Mouse (Mus musculus) left cerebral cortex, adult 2 months (tissue): Measurements from ENCODE around the gene 9230112D13Rik. TPM values are rescaled to one million over a fixed set of nuclear protein-coding genes. Genes with fewer than 3 reads are reported as not detected.

Experiments
- DNase-seq, 2 experiments: peaks; one replicate each; pipeline ENCODE4 v3.0.0; 2021 to 2022; ENCODE audit warnings: low spot score in 2 of 2, mixed read lengths in 1 of 2; ENCODE audit errors: extremely low spot score in 1 of 2
- H3K27ac ChIP-seq: fragments of 200-600 bp; 2 replicates; pipeline ENCODE4 v1.8.1; 2022
- H3K4me3 ChIP-seq: fragments of 200-600 bp; 2 replicates; pipeline ENCODE4 v1.8.1; 2022
- CTCF ChIP-seq: fragments of 200-600 bp; IDR thresholded peaks from 2 replicates; pipeline ENCODE4 v1.8.1; 2022; ENCODE audit warnings: antibody characterized with exemption, mild to moderate bottlenecking, moderate library complexity
- intact Hi-C: fragments of 180-260 bp; cut with DNase I; formaldehyde crosslinking; loops from one replicate; pipeline ENCODE4 v1.15.1; 2025
- total RNA-seq, 2 experiments: library from RNA; stranded (reverse); gene quantifications; 2 replicates each; pipeline ENCODE4 v1.2.3; 2021

The 9230112D13Rik gene
- total RNA-seq, 2 experiments from 2014 or later, result not detected

DNA sequence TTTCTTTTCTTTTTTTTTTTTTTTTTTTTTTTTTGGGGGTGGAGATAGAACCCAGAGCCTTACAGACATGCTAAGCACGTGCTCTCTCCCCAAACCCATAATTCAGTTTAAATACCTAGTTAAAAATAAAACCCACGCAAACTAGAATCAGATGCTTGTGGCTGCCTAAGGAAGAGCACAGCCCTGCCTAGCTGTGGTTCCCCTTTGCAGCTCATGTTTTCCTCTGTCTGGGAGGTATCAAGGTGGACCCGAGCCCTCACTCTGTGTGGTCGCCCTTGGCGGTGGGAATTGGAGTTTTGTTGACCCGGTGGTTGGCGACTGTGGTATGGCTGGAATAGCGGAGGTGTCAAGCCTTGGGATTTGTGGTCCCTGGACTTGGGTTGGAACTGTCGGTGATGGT, 36.3 kb upstream of the 9230112D13Rik start:
- Histone ChIP-seq H3K27ac (no peak overlapping the region), H3K4me3 (no peak overlapping the region)
- intact Hi-C loops, result no loop called here
- no peak for TF ChIP-seq CTCF
- DNase-seq, result no peak

DNA sequence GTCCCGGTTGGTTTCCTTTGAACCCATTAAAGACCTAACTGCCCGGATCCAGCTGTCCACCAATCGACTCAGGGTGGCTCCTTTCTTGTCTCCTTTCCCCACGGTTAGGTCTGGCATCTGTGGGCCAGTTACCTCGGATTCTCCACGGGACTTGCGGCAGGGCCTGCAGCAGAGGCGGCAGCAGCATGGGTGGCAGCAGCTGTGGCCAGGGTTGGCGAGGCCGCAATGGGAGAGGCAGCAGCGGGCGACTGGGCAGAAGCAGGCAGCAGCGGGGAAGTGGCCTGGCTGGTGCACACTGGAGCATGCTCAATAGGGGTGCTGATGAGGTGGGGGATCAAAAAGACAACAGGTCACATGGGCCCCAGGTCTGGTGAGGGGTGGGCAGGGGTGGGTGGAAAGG, 32.6 kb upstream of the 9230112D13Rik start:
- no peak for TF ChIP-seq CTCF

DNA sequence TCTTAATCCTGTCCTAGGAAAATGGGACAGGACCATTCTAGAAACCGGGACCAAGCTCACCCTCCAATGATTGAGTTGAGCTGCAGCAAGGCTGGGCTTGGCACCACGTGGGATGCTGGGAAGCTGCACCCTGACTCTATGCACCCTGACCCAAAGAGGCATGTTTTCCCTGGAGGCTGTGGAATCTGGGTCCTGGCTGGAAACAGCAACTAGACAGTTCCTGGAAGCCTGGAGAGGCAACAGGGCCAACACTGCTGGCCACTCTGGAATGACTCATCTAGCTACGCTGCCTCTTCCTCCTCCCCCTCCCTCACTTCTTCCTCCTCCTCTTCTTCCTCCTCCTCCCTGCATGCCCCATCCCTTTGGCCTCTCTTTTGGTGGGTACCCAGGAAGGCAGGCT, 31.4 kb upstream of the 9230112D13Rik start:
- Histone ChIP-seq H3K27ac (no peak overlapping the region), H3K4me3 (no peak overlapping the region)
- intact Hi-C loops, result no loop called here
- TF ChIP-seq CTCF, result no peak
- no peak for DNase-seq

More for the DNA sequence above, 32.6 kb upstream of the 9230112D13Rik start:
- DNase-seq, result no peak
- Histone ChIP-seq H3K27ac (no peak overlapping the region), H3K4me3 (no peak overlapping the region)
- intact Hi-C loops, result no loop called here

DNA sequence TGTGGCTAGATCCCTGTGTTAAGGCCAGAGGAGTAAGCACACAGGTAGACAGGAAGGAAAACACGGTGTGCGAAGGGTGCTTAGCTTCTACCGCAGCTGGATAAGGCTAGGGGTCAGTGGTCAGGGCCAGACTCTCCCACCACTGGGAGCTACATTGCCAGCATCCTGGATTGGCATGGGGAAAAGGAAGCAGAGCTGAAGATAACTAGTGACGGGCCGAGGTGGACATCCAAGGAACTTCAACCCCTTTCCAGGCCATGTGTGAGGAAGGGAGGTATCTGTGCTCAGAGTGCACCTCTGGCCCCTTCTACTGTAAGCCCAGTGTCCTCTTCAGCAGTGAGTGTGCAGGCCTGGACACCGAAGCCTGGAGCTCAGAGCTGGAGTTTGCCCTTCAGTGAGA, 30.9 kb upstream of the 9230112D13Rik start:
- no peak overlapping the region for H3K4me3 ChIP-seq
- H3K27ac ChIP-seq, result no peak overlapping the region
- TF ChIP-seq CTCF, result no peak
- no peak for DNase-seq
- intact Hi-C loops, result no loop called here

DNA sequence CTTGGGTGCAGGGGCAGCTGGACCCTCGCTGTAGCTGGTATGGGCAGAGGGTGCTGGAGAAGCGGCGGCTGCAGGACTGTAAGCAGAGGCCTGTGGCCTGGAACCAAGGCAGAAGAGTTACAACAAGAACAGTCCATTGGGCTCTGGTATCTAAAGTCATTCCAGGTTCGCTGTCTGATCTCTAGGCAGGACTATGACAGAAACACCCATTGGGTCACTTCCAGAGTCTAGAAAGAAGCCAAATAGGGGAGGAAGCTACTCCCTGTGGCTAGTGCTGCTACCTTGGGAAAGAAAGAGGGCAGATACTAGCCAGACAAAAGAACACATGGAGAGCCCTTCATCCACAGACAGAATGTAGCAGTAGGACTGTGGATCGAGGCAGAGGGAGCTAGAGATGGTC, 29.6 kb upstream of the 9230112D13Rik start:
- intact Hi-C loops, result no loop called here
- Histone ChIP-seq H3K4me3 (no peak overlapping the region), H3K27ac (no peak overlapping the region)
- no peak for DNase-seq
- TF ChIP-seq CTCF, result no peak

DNA sequence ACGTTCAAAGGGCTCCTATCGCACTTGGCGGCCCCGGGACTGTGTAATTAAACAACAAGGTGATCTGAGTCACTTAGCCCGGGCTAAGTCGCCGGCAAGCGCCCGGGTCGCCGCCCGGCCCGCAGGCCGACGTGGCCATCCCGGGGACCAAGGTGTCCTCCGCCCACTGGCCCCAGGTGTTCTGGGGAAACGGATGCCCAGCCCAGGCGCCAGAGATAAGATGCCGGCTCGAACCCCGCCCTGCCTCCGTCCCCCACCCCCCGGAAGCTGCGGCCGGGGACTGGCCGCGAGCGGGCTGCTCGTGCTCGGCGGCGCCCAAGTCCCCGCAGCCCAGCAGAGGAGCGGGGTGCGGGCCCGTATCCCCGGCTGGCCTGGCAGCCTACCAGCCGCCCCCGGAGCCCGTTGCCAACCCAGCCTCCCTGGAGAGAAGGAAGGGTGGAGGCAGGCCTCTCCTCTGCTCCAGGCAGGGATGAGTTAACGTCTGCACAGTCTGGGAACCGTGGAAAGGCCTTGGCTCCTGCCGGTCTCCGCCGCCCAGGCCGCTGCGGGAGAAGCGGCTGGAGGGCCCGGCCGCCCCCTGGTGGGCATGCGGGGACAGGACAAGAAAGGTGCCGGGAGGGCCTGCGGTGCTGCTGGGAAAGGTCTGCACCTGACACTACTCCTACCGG, 26.5 kb upstream of the 9230112D13Rik start:
- H3K4me3 ChIP-seq, result peak overlapping the region; percentile 59
- DNase-seq, result peak; percentile 83 to 85
- peak overlapping the region; percentile 90 for H3K27ac ChIP-seq
- intact Hi-C loops, result loop anchor here (1.0 to 5.0 kb wide), 3 partner anchors 47 to 182 kb away; no protein-coding TSS in a partner anchor
- peak; percentile 95 for TF ChIP-seq CTCF

DNA sequence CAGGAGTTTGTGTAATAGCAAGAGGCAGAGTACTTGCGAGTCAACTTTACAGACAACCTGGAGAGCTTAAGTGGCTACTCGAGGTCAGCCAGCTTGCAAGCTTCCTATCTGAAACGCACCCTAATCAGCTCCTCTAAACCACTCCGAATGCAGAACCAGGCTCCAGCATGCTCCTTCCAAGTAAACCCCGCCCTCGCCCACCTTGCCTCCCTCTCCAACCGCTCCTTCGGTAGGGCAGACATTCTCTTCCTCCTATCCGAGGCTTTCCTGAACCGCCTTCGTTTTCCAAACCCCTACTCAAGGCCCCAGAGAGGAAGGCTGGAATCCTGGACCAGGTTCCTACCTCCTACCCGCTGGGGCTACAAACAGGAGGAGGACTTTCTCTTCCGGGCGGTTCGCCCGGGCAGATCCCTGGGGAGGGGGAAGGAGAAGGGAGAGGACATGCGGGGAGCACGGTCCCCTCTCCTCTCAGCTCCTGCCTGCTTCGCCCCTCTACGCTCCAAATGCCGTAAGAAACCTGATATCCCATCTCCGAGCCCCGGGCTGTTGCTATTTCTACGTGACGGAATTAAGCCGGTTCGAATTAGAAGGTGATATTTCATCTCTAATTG, 25.9 kb upstream of the 9230112D13Rik start:
- intact Hi-C loops, result loop anchor here (1.0 to 5.0 kb wide), 3 partner anchors 46 to 181 kb away; no protein-coding TSS in a partner anchor

DNA sequence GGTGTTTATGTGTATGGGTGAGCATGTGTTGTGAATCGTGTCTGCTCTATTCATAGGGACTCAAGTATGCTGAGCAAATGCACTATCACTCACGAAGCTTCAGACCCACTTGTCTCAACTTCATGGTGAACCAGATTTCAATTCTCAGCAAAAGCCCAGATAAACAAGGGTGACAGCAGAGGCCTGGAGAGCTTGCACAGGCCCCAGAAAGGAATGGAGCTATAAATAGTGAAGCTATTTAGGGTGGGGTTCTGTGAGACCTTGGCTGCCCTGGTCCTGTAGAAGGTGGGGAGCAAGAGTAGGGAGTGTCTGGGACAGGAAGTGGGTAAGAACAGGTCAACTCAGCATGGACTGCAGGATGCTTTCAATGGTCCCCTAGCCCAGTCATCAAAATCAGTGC, 21.9 kb upstream of the 9230112D13Rik start:
- Histone ChIP-seq H3K27ac (no peak overlapping the region), H3K4me3 (no peak overlapping the region)
- TF ChIP-seq CTCF, result no peak
- no peak for DNase-seq
- intact Hi-C loops, result no loop called here

More for the DNA sequence above, 25.9 kb upstream of the 9230112D13Rik start:
- Histone ChIP-seq H3K27ac (peak overlapping the region; percentile 90), H3K4me3 (peak overlapping the region; percentile 59)
- TF ChIP-seq CTCF, result no peak
- peak; percentile 46 to 57 for DNase-seq

DNA sequence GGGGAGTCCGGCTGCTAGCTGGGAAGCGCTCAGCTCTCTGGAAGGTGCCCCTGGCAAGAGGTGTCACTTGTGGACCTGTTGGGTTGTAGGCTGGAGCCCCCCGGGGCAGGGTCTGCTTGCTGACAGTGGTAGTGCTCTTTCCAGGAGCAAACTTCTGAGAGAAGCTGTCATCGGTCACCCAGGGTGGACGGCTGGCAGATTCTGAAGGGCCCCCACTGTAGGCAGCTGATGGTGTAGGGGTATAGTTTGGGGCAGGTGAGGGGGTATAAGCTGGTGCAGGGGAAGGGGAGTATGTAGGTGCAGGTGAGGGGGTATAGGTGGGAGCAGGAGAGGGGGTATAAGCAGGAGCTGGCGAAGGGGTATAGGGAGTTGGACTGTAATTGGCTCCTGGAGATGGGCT, 21.4 kb upstream of the 9230112D13Rik start:
- DNase-seq, result no peak
- TF ChIP-seq CTCF, result no peak
- H3K27ac ChIP-seq, result no peak overlapping the region
- no peak overlapping the region for H3K4me3 ChIP-seq
- intact Hi-C loops, result no loop called here

DNA sequence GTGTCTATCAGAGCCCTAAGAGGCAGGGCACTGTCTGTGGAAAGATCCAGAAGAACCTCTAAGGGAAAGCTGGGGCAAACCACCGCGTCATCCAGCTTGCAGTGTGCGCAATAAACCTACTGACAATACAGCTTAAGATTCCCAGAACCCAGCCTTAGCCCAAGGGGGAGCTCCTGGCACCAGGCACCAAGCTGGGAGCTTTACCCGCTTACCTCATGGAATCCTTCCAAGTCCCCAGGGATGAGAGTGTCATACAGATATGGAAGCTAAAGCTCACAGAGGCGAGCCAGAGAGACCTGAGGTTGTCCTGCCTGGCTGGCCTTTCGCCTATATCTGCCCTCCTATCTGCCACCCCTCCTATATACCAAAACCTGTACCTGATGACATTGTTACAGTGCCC, 21.0 kb upstream of the 9230112D13Rik start:
- no peak for TF ChIP-seq CTCF
- Histone ChIP-seq H3K4me3 (no peak overlapping the region), H3K27ac (no peak overlapping the region)
- no peak for DNase-seq
- intact Hi-C loops, result no loop called here

DNA sequence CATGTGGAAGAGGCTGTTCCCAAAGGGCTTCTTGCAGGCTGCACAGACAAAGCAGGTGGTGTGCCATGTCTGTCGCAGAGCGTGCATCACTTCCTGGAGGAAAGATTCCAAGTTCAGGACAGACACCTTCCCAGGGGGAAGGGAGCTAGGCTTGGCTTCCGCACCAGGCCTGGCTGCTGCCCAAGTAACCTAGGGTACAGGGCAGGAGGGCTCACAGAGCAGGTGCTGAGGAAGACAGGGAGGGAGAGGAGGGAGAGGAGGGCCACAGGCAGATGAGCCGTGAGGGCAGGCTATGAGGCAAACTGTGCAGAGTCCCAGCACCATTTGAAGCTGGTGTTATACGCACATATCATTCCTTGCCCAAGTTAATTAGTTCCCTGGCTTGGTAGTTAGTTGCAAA, 19.3 kb upstream of the 9230112D13Rik start:
- Histone ChIP-seq H3K4me3 (no peak overlapping the region), H3K27ac (no peak overlapping the region)
- DNase-seq, result no peak
- TF ChIP-seq CTCF, result no peak
- intact Hi-C loops, result no loop called here

DNA sequence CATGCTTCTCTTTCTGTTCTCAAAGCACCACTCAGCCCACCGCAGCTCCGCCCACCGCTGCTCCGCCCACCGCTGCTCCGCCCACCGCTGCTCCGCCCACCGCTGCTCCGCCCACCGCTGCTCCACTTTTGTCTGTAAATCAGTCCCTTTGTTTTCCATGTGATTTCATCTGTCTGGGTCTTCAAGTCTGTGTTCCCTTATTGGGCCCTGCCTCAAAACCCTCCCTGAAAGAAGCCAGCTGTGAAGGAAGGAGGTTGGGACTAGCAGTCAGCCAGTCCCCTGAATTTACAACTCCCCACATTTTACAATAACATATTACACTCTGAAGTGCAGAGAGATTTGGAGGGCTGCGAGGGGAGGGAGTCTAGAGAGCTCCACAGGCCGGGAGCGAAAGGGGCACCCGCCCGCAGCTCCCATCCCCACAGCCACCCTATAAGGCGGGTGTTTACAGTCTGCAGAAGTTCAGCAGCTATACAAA, 18.1 kb upstream of the 9230112D13Rik start:
- no peak for TF ChIP-seq CTCF
- Histone ChIP-seq H3K4me3 (no peak overlapping the region), H3K27ac (no peak overlapping the region)
- no peak for DNase-seq
- intact Hi-C loops, result no loop called here

DNA sequence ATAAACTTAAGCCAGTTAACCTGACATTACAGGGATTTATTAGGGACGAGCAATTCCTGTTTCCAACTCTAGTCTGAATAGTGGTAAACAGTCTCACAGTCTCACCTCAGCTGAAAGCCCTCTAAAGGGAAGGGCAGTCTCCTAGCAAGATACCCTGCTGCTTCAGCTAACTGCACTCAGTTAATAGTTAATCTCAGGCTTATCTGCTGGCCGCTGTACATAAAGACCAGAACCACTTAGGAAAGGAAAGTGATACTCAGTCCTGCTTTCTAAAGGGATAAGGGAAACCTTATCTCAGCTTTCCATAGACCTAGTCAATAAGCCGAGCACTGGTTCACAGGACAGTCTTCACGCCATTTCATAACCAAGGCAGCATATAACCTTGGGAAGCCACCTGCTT, 13.3 kb upstream of the 9230112D13Rik start:
- no peak overlapping the region for H3K4me3 ChIP-seq
- H3K27ac ChIP-seq, result no peak overlapping the region
- no peak for DNase-seq
- TF ChIP-seq CTCF, result no peak
- intact Hi-C loops, result no loop called here
